Mouse (Mus musculus) spleen, adult 2 months (tissue): ENCODE measurements around the gene Rrad.
A peak's percentile ranks its signal among the peaks of the same experiment; 100 is the strongest.

Source experiments
- CTCF ChIP-seq: fragments of 200-500 bp; IDR thresholded peaks from 2 replicates; pipeline ENCODE4 v1.5.1; 2011; ENCODE audit warnings: mild to moderate bottlenecking, inconsistent platforms; ENCODE audit not compliant: insufficient read depth, insufficient read length, insufficient replicate concordance; ENCODE audit errors: extremely low read depth
- POLR2A ChIP-seq: fragments of 200-500 bp; IDR thresholded peaks from 2 replicates; pipeline ENCODE4 v1.6.1; 2011; ENCODE audit warnings: low read depth, low read length, inconsistent platforms

DNA sequence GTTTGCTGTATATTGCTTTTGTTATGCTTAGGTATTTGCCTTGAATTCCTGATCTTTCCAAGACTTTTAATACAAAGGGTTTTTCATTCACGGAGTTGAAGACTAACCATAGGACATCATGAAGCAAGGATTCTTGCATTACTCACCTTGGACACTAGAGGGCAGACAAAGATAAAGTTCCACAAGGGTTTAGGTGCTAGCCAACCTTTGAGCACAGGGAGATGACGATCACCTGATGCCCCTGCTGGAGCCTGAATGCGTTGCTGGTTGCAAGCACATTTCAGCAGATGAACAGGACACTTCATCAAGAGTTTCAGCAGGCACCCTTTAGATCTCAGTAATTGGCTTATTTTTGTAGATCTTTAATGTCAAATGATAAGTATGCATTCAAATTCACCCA is 23.9 kb upstream of the Rrad start:
- peak; percentile 75; the same call in 1 of the 2 replicates for TF ChIP-seq CTCF
- TF ChIP-seq POLR2A = no peak
